Mouse (Mus musculus): ENCODE measurements at regions not wholly inside any gene's neighbourhood (a gene's known extent, or its start where the extent isn't known, plus 50 kb on each side); places are given as distances from the start of the nearest gene placed in this dataset.

GRCm38 (mm10) chr2:50440333-50440732 is 143.7 kb upstream of the Mmadhc start:
- TF ChIP-seq CTCF (IDR thresholded peaks at IDR 0.05; ENCODE audit: low read depth) (no peak), EP300 (IDR thresholded peaks at IDR 0.05; ENCODE audit: low read depth) (no peak)
